Mouse (Mus musculus): ENCODE results near the gene Defb36.

DNA sequence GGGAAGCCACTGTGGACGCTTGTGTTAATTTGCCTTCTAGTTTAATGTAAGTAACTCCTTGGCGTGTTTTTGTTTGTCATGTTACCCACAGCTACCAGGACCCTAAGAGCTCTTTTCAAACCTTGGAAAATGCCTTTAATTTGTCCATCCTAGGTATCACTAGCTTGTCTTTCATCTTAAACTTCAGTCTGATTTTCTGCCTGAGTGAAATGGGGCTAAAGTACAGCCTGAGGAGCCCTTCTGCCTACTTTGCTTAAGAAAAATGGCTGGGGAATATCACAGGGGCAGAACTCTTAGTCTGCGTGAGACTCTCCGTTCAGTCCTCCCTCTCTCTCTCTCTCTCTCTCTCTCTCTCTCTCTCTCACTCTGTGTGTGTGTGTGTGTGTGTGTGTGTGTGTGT, 34.2 kb upstream of the Defb36 start:
- TF ChIP-seq CTCF (IDR thresholded peaks at IDR 0.05; ENCODE audit: extremely low read depth, insufficient read depth, low read length) = no peak
- TF ChIP-seq POLR2A (IDR thresholded peaks at IDR 0.05; ENCODE audit: extremely low read depth, insufficient read depth, low read length) = no peak

All from cortical plate, adult 2 months (tissue).